Mouse (Mus musculus) mesoderm, embryonic 11.5 days (tissue): ENCODE results near the gene March6.

Experiments used
- DNase-seq: peaks from one replicate; pipeline ENCODE4 v3.0.0-alpha.2; 2012; ENCODE audit warnings: low read depth, low spot score

March6 gene

DNA sequence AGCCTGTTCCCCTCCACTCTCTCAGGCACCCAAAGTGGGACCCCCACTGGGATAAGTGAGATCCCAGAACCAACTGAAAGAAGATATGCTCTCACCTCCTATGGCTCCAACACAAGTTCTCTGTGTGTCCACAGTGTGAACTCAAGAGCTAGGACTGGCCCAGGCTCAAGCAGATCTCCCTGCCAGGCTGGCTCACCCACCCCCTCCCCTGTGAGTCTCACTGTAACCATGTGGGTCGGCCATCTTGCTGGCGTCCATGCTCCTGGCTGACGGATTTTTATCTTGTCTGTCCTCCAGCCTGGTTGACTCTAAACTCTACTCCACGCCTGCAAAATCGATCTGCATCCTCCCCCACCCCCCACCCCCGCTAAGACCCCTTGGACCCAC lies 113.5 kb downstream of the March6 start:
- DNase-seq, result no peak

DNA sequence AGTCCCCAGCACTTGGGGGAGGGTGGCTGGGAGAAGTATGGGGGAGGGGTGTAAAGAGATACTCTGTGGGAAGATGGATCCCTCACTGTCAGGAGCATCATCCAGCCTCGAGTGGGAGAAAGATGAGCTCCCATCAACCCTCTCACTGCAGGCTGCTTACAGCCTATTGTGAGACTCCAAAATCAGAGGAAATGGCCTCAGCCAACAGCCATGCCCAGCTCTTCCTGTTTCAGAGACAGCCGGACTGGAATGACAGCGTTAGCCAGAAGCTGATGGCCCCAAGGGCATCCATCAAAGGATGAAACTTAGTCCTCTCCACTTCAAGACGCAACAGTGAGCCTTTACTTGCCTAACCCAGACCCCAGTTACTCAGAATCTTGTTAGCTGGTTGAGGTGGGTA lies 115.7 kb downstream of the March6 start:
- DNase-seq, result no peak

DNA sequence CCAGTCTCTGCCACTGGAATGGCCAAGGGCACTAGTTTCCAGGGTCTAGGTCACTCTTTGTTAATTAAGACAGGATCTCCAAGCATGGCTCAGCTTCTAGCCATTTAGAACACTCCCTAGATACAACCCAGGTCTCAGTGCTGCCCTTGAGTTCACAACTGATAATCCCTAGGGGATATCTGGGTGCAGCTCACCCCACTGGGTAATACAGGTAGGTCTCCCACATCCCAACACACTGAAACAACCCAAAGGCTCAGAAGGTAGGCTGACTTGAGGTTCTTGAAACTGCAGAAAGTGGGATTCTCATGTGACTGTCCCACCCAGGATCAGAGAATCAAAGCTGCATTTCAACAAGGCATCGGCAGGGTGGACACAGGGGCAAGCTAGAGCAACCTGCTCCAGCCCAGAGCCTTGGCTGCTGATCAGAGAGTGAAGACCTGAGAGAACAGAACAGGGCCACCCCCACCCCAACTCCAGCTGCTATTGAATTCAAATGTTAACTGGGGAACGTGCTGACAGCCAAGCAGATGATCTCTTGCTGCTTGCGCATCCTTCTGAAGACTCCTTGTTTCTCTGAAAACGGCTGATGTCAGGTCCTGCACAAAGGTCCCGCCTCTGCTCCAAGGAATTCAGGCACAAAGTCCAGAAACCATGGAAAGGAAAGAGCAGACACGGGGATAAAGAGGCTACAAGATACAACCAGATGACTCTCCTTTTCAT lies 116.5 kb downstream of the March6 start:
- DNase-seq, result no peak

DNA sequence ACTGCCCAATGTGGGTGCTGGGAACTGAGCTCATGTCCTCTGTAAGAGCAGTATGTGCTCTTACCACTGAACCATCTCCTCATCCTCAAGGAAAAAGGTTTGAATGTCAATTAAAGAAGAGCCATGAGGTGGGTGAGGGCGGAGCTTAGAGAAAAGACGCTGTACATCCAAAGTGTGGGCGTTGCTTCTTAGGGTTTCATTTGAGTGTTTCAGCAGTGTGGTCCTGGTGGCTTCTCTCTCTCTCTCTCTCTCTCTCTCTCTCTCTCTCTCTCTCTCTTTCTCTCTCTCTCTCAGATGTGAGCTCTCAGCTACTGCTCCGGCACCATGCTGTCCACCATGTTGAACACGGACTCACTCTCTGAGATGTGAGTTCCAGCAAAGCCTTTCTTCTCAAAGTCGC lies 117.2 kb downstream of the March6 start:
- no peak for DNase-seq

GRCm38 (mm10) chr15:31412933-31413332 lies 117.9 kb downstream of the March6 start:
- no peak for DNase-seq

- no peak for DNase-seq
Measured at GRCm38 (mm10) chr15:31412436-31412835, 118.4 kb downstream of the March6 start.

- no peak for DNase-seq
Measured at GRCm38 (mm10) chr15:31407490-31407889, 123.4 kb downstream of the March6 start.

GRCm38 (mm10) chr15:31406881-31407280 lies 124.0 kb downstream of the March6 start:
- DNase-seq, result no peak
